Mouse (Mus musculus) ES-E14 (cell line): ENCODE results near the gene Nipsnap1. TPM values are rescaled to one million over a fixed set of nuclear protein-coding genes. Genes with fewer than 3 reads are reported as not detected.

Source experiments
- DNase-seq: peaks from one replicate; pipeline ENCODE4 v3.0.0-alpha.2; 2013; ENCODE audit warnings: low read depth, low spot score
- H3K27ac ChIP-seq: 2 replicates; pipeline ENCODE4 v1.5.1; 2012; ENCODE audit warnings: low read depth, mild to moderate bottlenecking, low read length, moderate library complexity, mixed read lengths; ENCODE audit not compliant: poor library complexity, insufficient read depth, severe bottlenecking
- H3K36me3 ChIP-seq: 2 replicates; pipeline ENCODE4 v1.6.1; 2012; ENCODE audit warnings: mild to moderate bottlenecking, low read length, moderate library complexity, mixed read lengths; ENCODE audit not compliant: control insufficient read depth, poor library complexity, insufficient read depth, severe bottlenecking
- H3K4me1 ChIP-seq, 2 experiments: fragments of 150-350 bp in 1 of 2; sonication (generic) in 1 of 2; 2 replicates each; pipeline ENCODE4 v1.6.1; 2012; ENCODE audit warnings: low read length in 2 of 2, mild to moderate bottlenecking in 1 of 2, mixed read lengths in 1 of 2; ENCODE audit not compliant: control insufficient read depth in 2 of 2, insufficient read depth in 2 of 2, poor library complexity in 1 of 2
- H3K4me3 ChIP-seq, 2 experiments: fragments of 150-350 bp in 1 of 2; sonication (generic) in 1 of 2; 2 replicates each; pipeline ENCODE4 v1.5.1; 2012; ENCODE audit warnings: low read length in 2 of 2, low read depth in 1 of 2, mild to moderate bottlenecking in 1 of 2, mixed read lengths in 1 of 2; ENCODE audit not compliant: insufficient read depth in 1 of 2, poor library complexity in 1 of 2, severe bottlenecking in 1 of 2
- H3K9ac ChIP-seq: 2 replicates; pipeline ENCODE4 v1.6.1; 2012; ENCODE audit warnings: low read depth, mild to moderate bottlenecking, low read length, mixed read lengths; ENCODE audit not compliant: poor library complexity, insufficient read depth, severe bottlenecking
- H3K9me3 ChIP-seq: fragments of 150-350 bp; sonication (generic); 2 replicates; pipeline ENCODE4 v1.6.1; 2012; ENCODE audit warnings: low read depth, mild to moderate bottlenecking, low read length; ENCODE audit not compliant: control insufficient read depth, insufficient read depth
- CHD2 ChIP-seq: IDR thresholded peaks from 2 replicates; pipeline ENCODE4 v1.6.1; 2014; ENCODE audit warnings: mild to moderate bottlenecking, low read depth, low read length, inconsistent platforms
- HCFC1 ChIP-seq: IDR thresholded peaks from 2 replicates; pipeline ENCODE4 v1.6.1; 2012; ENCODE audit warnings: low read length, inconsistent platforms, borderline replicate concordance; ENCODE audit not compliant: insufficient read depth
- MAFK ChIP-seq: IDR thresholded peaks from 2 replicates; pipeline ENCODE4 v1.6.1; 2014; ENCODE audit warnings: mild to moderate bottlenecking, low read depth, low read length, inconsistent platforms; ENCODE audit not compliant: insufficient read depth
- ZC3H11A ChIP-seq: IDR thresholded peaks from 2 replicates; pipeline ENCODE4 v1.6.1; 2012; ENCODE audit warnings: low read depth, mild to moderate bottlenecking, inconsistent platforms, low read length, borderline replicate concordance
- ZNF384 ChIP-seq: IDR thresholded peaks from 2 replicates; pipeline ENCODE4 v1.6.1; 2012; ENCODE audit warnings: low read depth, low read length, inconsistent platforms
- in situ Hi-C, 2 experiments: fragments of 600-800 bp; cut with MboI; formaldehyde crosslinking; loops; one replicate each; pipeline ENCODE4 v1.15.1; 2025; ENCODE audit warnings: low sequenced_read_pairs in 2 of 2, inconsistent platforms in 1 of 2; ENCODE audit not compliant: unreplicated experiment in 2 of 2
- total RNA-seq: library from RNA; depleted of rRNA; stranded (reverse); fragments of 300-350 nt; gene quantifications from 2 replicates; pipeline ENCODE4 v1.2.3, GENCODE M21; 2012

Nipsnap1 gene
- total RNA-seq, 1 experiment = 57.7 TPM

DNA sequence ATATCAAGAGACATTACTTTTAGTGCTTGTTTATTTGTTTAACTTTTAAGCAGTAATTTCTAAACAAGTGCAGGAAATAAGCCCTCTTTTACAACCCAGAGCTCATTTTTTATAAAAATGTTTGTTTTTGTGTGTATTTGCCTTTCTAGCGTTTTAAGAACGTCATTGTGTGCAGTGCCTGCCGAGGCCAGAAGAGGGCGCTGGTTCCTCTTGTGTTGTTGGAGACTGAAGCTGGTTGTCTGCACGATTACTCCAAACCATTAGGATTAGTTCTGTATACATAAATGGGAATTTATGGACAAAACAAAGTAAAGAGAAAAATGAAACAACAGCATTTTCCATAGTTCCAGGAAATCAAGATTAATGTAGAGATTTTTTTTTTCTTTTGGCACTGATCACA lies 26.7 kb downstream of the Nipsnap1 start:
- H3K4me3 ChIP-seq = no peak overlapping the region
- peak; percentile 80 for DNase-seq
- peaks cover 19% of the 10 kb centered on the region for H3K36me3 ChIP-seq
- no peaks in the 10 kb centered on the region; the same call in 1 of the 2 replicates for H3K9me3 ChIP-seq
- H3K27ac ChIP-seq = no peak overlapping the region
- in situ Hi-C loops = no loop called here
- TF ChIP-seq CHD2 (no peak), ZC3H11A (no peak), ZNF384 (no peak), MAFK (no peak), HCFC1 (no peak)
- no peak overlapping the region for H3K9ac ChIP-seq
- H3K4me1 ChIP-seq = peaks cover 0 to 5% of the 10 kb centered on the region in 2 experiments; a peak in 1 of 4 replicates

DNA sequence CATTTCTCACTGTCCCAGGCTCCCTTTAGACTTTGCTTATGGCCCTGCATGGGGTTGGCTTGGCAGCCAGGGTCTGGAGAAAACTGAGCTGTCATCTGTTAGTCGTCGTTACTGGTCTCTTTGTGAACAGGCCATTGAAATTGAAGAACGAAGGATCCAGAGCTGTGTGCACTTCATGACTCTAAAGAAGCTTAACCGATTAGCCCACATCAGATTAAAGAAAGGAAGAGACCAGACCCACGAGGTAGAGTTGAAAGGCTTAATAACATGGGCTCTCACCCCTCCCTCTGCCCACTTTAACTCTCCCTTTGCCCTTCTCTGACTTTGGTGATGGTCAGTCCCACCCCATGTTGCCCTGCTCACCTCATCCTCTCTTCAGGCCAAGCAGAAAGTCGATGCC lies 28.2 kb downstream of the Nipsnap1 start:
- TF ChIP-seq MAFK (no peak), ZC3H11A (no peak), ZNF384 (no peak), HCFC1 (no peak), CHD2 (no peak)
- H3K27ac ChIP-seq = no peak overlapping the region
- H3K4me1 ChIP-seq = peaks cover 0 to 2% of the 10 kb centered on the region in 2 experiments; a peak in 1 of 4 replicates
- no peaks in the 10 kb centered on the region; the same call in 1 of the 2 replicates for H3K9me3 ChIP-seq
- H3K9ac ChIP-seq = no peak overlapping the region
- in situ Hi-C loops = no loop called here
- H3K36me3 ChIP-seq = peaks cover 25% of the 10 kb centered on the region
- no peak overlapping the region for H3K4me3 ChIP-seq
- no peak for DNase-seq

GRCm38 (mm10) chr11:4906231-4906630 lies 32.5 kb downstream of the Nipsnap1 start:
- in situ Hi-C loops = no loop called here
- no peak for DNase-seq
- TF ChIP-seq ZC3H11A = no peak
- TF ChIP-seq ZNF384 = no peak
- no peak for TF ChIP-seq CHD2
- no peak for TF ChIP-seq MAFK
- TF ChIP-seq HCFC1 = no peak
- Histone ChIP-seq H3K9ac (no peak overlapping the region), H3K4me3 (no peak overlapping the region), H3K27ac (no peak overlapping the region), H3K4me1 (no peaks in the 10 kb centered on the region), H3K36me3 (peaks cover 41% of the 10 kb centered on the region), H3K9me3 (no peaks in the 10 kb centered on the region; the same call in 1 of the 2 replicates)

- Histone ChIP-seq H3K9me3 (no peaks in the 10 kb centered on the region), H3K27ac (no peak overlapping the region), H3K4me3 (no peak overlapping the region), H3K4me1 (no peaks in the 10 kb centered on the region), H3K9ac (no peak overlapping the region), H3K36me3 (peaks cover 39% of the 10 kb centered on the region)
- peak; percentile 64 for DNase-seq
- in situ Hi-C loops = no loop called here
- TF ChIP-seq HCFC1 = no peak
- peak; percentile 63 for TF ChIP-seq ZC3H11A
- TF ChIP-seq ZNF384 = no peak
- no peak for TF ChIP-seq MAFK
Measured at GRCm38 (mm10) chr11:4916068-4916467, 42.3 kb downstream of the Nipsnap1 start.

DNA sequence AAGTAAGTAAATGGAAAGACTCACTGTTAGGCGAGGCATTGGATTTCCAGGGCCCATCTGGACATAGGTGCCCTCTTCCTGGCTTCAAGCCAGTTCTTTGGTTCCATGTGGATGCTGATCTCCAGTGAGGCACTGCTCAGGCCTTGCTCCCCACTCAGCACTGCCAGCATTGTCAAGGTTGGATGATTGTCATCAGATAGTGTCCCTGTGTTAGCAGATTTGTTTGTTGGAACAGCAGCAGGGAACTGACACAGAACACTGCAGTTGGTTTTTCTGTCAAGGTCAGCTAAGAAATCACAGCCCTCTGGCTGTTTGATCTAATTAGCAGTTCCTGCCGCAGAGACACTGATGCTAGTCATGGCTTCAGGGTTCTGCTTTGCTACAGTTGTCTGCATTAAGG lies 47.5 kb downstream of the Nipsnap1 start:
- no peak for TF ChIP-seq MAFK
- no peak for TF ChIP-seq CHD2
- no peak for TF ChIP-seq HCFC1
- no peak for TF ChIP-seq ZNF384
- no peak for TF ChIP-seq ZC3H11A
- Histone ChIP-seq H3K9me3 (no peaks in the 10 kb centered on the region), H3K4me1 (no peaks in the 10 kb centered on the region), H3K9ac (no peak overlapping the region), H3K36me3 (peaks cover 58% of the 10 kb centered on the region), H3K27ac (no peak overlapping the region), H3K4me3 (no peak overlapping the region)
- no peak for DNase-seq
- in situ Hi-C loops = no loop called here
